1 mouse cellular context compared by ENCODE assay signal in the genomic region with DNA sequence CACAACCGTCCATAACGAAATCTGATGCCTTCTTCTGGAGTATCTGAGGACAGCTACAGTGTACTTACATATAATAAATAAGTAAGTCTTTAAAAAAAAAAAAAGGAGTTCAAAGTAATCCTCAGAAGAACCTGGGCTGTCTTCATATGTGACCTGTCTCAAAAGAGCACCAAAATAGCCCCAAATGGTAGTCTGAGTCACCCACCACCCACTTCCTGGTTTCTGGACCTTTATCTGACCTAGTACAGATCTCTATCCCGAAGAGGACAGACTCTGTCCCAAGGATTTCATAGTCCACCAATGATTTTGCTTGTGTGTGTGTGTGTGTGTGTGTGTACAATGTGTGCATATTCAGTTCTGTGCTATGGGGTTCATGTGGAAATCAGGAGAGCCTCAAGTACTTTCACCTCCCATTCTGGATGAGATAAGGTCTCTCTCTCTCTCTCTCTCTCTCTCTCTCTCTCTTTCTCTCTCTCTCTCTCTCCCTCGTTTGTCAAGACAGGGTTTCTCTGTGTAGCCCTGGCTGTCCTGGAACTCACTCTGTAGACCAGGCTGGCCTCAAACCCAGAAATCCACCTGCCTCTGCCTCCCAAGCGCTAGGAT.
TF ChIP-seq lines count a peak whose summit lies in the region.

No protein-coding gene starts in this region.

TF ChIP-seq in MEL, 35 proteins besides CTCF, POLR2A, EP300 and RAD21 (continued from another document):
- peak; percentile 40; the same call in 1 of the 2 replicates for TF ChIP-seq GATA1 (IDR thresholded peaks at IDR 0.05; ENCODE audit: low read depth, low read length)
